Mouse (Mus musculus) heart, embryonic 14.5 days (tissue): ENCODE data around the gene Amdhd1. TPM values are rescaled to one million over a fixed set of nuclear protein-coding genes. Genes with fewer than 3 reads are reported as not detected.

ENCODE experiments used
- ATAC-seq: fragments of 200-750 bp; cut with Nextera tagmentation; 2 replicates; pipeline ENCODE4 v1.8.0; 2017; ENCODE audit warnings: low read depth, moderate TSS enrichment; ENCODE audit not compliant: insufficient number of reproducible peaks, insufficient read depth, low FRiP score
- H3K27ac ChIP-seq, 2 experiments: fragments of 200-500 bp in 1 of 2; fragments of 300-500 bp in 1 of 2; sonication (generic) in 1 of 2; replicated peaks in 1 of 2; 2 replicates each; pipeline ENCODE4 v1.5.1; 2012 to 2014; ENCODE audit warnings: low read depth in 2 of 2, low read length in 2 of 2, control low read depth in 1 of 2, mild to moderate bottlenecking in 1 of 2, mixed read lengths in 1 of 2; ENCODE audit not compliant: control insufficient read depth in 1 of 2, insufficient read depth in 1 of 2
- H3K27me3 ChIP-seq: fragments of 300-500 bp; sonication (generic); 2 replicates; pipeline ENCODE4 v1.6.1; 2014; ENCODE audit warnings: mild to moderate bottlenecking, low read length, control low read depth; ENCODE audit not compliant: control insufficient read depth, insufficient read depth
- H3K36me3 ChIP-seq: fragments of 300-500 bp; sonication (generic); 2 replicates; pipeline ENCODE4 v1.6.1; 2014; ENCODE audit warnings: mild to moderate bottlenecking, control low read depth, low read length, mixed read lengths; ENCODE audit not compliant: control insufficient read depth, insufficient read depth
- H3K4me1 ChIP-seq, 2 experiments: fragments of 200-500 bp in 1 of 2; fragments of 300-500 bp in 1 of 2; sonication (generic) in 1 of 2; 2 replicates each; pipeline ENCODE4 v1.6.1; 2012 to 2014; ENCODE audit warnings: low read length in 2 of 2, control low read depth in 1 of 2, mixed read lengths in 1 of 2; ENCODE audit not compliant: control insufficient read depth in 2 of 2, insufficient read depth in 2 of 2
- H3K4me2 ChIP-seq: fragments of 300-500 bp; sonication (generic); 2 replicates; pipeline ENCODE4 v1.6.1; 2014; ENCODE audit warnings: mild to moderate bottlenecking, low read length
- H3K4me3 ChIP-seq, 2 experiments: fragments of 200-500 bp in 1 of 2; fragments of 300-500 bp in 1 of 2; sonication (generic) in 1 of 2; 2 replicates each; pipeline ENCODE4 v1.5.1; 2012 to 2014; ENCODE audit warnings: low read length in 2 of 2, mild to moderate bottlenecking in 2 of 2, control low read depth in 1 of 2, low read depth in 1 of 2, moderate library complexity in 1 of 2; ENCODE audit not compliant: control insufficient read depth in 1 of 2, insufficient read depth in 1 of 2
- H3K9ac ChIP-seq: fragments of 300-500 bp; sonication (generic); 2 replicates; pipeline ENCODE4 v1.6.1; 2014; ENCODE audit warnings: mild to moderate bottlenecking, low read length
- H3K9me3 ChIP-seq: fragments of 300-500 bp; sonication (generic); 2 replicates; pipeline ENCODE4 v1.6.1; 2016; ENCODE audit warnings: low read length, control low read depth; ENCODE audit not compliant: control insufficient read depth
- WGBS: fragments of 180-500 bp; shearing (Covaris S2); extraction: QIAGEN DNeasy Blood & Tissue Kit; methylation state at CpG from one replicate; pipeline ENCODE4 v1.1.7; 2014; 5-methylcytosine and 5-hydroxymethylcytosine counted together
- polyA plus RNA-seq: library from polyadenylated mRNA; unstranded; fragments of >200 nt; fragmentation: Nextera tagmentation; extraction: Ambion mirVana; gene quantifications from 2 replicates; pipeline ENCODE4 v1.2.1, GENCODE M21; 2014

Amdhd1 gene
- polyA plus RNA-seq, 1 experiment from 2014 or later, result 0.14 TPM

DNA sequence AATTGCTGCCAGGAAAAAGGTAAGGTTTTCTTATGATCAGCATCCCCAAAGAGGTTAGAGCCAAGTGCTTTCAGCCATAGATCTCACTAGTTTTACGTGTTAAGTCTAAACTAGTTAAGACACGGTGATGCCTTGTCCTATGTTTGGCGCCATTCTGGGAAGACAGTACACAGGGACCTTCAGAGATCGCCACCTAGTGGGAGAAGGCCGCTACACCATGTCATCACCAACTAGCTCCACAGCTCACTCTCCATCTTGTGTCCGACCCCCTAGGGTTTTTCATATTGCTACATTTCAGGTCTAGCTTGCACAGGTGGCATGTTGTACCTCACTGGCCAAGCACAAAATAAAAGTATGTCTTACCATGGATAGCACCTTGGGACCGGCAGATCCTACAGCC is 9.2 kb upstream of the Amdhd1 start:
- Histone ChIP-seq H3K4me2 (no peak overlapping the region), H3K9ac (no peak overlapping the region), H3K4me3 (no peak overlapping the region), H3K9me3 (no peaks in the 10 kb centered on the region), H3K36me3 (no peaks in the 10 kb centered on the region), H3K27ac (no peak overlapping the region), H3K27me3 (no peaks in the 10 kb centered on the region), H3K4me1 (0 out of 4 replicates have a peak, but pooled peaks cover 0 to 2% of the 10 kb centered on the region in 2 experiments)
- 10% methylated on average over 7 of the region's 7 CpGs for WGBS
- ATAC-seq, result no peak

GRCm38 (mm10) chr10:93547741-93548270 is 8.0 kb upstream of the Amdhd1 start:
- Histone ChIP-seq H3K27ac (no peak overlapping the region), H3K4me1 (0 out of 4 replicates have a peak, but pooled peaks cover 0 to 2% of the 10 kb centered on the region in 2 experiments), H3K9me3 (no peaks in the 10 kb centered on the region), H3K36me3 (no peaks in the 10 kb centered on the region), H3K27me3 (no peaks in the 10 kb centered on the region), H3K9ac (no peak overlapping the region), H3K4me3 (no peak overlapping the region), H3K4me2 (no peak overlapping the region)
- 85% methylated on average over 4 of the region's 4 CpGs for WGBS
- ATAC-seq, result no peak

DNA sequence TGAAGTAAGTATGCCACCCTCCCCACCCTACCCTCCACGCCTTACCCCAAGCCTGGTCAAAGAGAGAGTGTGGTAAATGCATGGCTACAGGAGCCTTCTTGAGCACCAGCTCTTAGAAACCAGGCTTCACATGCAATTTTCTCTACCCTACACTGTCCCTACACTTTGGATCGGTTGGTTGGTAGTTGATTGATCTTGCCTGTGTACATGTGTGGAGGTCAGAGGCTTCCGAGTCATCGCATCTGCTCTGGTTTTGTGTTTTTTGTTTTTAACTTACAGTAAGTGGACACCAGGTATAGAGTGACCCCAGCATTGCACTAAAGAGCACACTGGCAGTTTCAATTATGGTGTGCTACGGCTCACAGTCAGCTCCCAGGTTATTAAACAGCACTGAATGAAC is 4.3 kb upstream of the Amdhd1 start:
- ATAC-seq, result no peak
- no peak overlapping the region for H3K4me3 ChIP-seq
- H3K9me3 ChIP-seq, result no peaks in the 10 kb centered on the region
- WGBS, result 73% methylated on average over 5 of the region's 5 CpGs
- H3K4me1 ChIP-seq, result peaks cover 4 to 7% of the 10 kb centered on the region in 2 experiments; a peak in 3 of 4 replicates
- H3K27me3 ChIP-seq, result no peaks in the 10 kb centered on the region
- no peak overlapping the region for H3K27ac ChIP-seq
- no peaks in the 10 kb centered on the region for H3K36me3 ChIP-seq
- no peak overlapping the region for H3K9ac ChIP-seq
- H3K4me2 ChIP-seq, result no peak overlapping the region

DNA sequence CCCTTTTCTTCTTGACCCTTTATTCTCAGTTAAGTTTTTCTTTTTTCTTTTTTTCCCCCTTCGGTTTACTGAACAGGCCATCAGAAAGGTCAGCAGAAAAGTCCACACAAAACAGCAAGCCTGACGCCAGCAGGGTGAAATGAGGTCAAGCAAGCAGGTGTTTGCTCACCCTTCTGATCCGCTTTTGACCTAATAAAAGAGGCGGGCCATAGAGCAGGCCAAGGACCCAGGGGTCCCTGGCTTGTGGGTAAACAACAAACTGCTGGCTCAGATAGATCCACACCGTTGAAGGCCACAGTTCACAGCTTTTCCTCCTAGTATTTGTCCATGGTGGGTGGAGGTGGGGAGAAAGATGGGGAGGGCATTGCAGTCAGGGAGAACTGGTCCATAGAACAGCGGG is 3.3 kb upstream of the Amdhd1 start:
- Histone ChIP-seq H3K9me3 (no peaks in the 10 kb centered on the region), H3K9ac (no peak overlapping the region), H3K4me1 (peaks cover 4 to 7% of the 10 kb centered on the region in 2 experiments; a peak in 3 of 4 replicates), H3K4me2 (no peak overlapping the region), H3K27me3 (0 out of 2 replicates have a peak, but pooled peaks cover 4% of the 10 kb centered on the region), H3K27ac (no peak overlapping the region), H3K4me3 (no peak overlapping the region), H3K36me3 (no peaks in the 10 kb centered on the region)
- no peak for ATAC-seq
- WGBS, result 75% methylated on average over 6 of the region's 6 CpGs

DNA sequence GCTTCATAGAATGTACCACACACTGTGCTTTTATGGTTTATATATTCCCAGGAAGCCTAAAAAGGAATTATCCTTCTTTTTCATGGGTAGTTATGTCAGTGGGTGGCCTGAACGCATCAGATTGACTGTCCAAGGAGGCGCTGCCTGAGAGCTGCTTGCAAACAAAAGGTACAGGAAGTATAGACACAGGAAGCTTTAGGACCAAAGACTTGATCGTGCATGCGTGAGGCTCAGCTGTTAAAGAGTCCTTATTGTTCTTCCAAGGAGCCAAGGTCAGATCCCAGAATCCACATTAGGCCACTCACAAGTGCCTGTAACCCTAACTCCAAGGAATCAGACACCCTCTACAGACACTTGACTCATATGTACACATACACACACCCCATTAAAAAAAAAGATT is 2.5 kb upstream of the Amdhd1 start:
- WGBS, result 68% methylated on average over 4 of the region's 4 CpGs
- Histone ChIP-seq H3K9ac (no peak overlapping the region), H3K36me3 (no peaks in the 10 kb centered on the region), H3K4me2 (no peak overlapping the region), H3K9me3 (no peaks in the 10 kb centered on the region), H3K4me1 (peaks cover 4 to 7% of the 10 kb centered on the region in 2 experiments; a peak in 3 of 4 replicates), H3K4me3 (no peak overlapping the region), H3K27me3 (0 out of 2 replicates have a peak, but pooled peaks cover 9% of the 10 kb centered on the region), H3K27ac (no peak overlapping the region)
- ATAC-seq, result no peak

- Histone ChIP-seq H3K9me3 (no peaks in the 10 kb centered on the region), H3K27me3 (peaks cover 12% of the 10 kb centered on the region; the same call in 1 of the 2 replicates), H3K4me1 (peaks cover 4 to 7% of the 10 kb centered on the region in 2 experiments; a peak in 3 of 4 replicates), H3K36me3 (no peaks in the 10 kb centered on the region), H3K4me2 (no peak overlapping the region), H3K9ac (no peak overlapping the region), H3K27ac (no peak overlapping the region), H3K4me3 (no peak overlapping the region)
- 90% methylated on average over 1 of the region's 1 CpGs for WGBS
- ATAC-seq, result no peak
These were observed 1.8 kb upstream of the Amdhd1 start for GRCm38 (mm10) chr10:93541585-93541984.

- H3K27me3 ChIP-seq, result peaks cover 18% of the 10 kb centered on the region; the same call in 1 of the 2 replicates
- no peaks in the 10 kb centered on the region for H3K9me3 ChIP-seq
- no peak for ATAC-seq
- H3K4me2 ChIP-seq, result peak within 1 kb of the TSS; percentile 69
- peaks cover 3 to 7% of the 10 kb centered on the region in 2 experiments; a peak in 3 of 4 replicates for H3K4me1 ChIP-seq
- H3K27ac ChIP-seq, result no peak within 1 kb of the TSS
- peak within 1 kb of the TSS; percentile 36 to 38 for H3K4me3 ChIP-seq
- H3K36me3 ChIP-seq, result no peaks in the 10 kb centered on the region
- WGBS, result 55% methylated on average over 17 of the region's 17 CpGs
- peak within 1 kb of the TSS; percentile 42 for H3K9ac ChIP-seq
These were observed 788 bp upstream of the Amdhd1 start, which contains the start of gene Ccdc38 for GRCm38 (mm10) chr10:93540431-93541210. Ccdc38 (plus strand) TSS chr10:93540632.
